Mouse (Mus musculus) heart, embryonic 14.5 days (tissue): ENCODE data around the gene Slfn8. TPM values are rescaled to one million over a fixed set of nuclear protein-coding genes. Genes with fewer than 3 reads are reported as not detected.
"Not testable (repeated sequence)": the region's sequence is repeated elsewhere in the genome, so short reads cannot be mapped to it uniquely, and the experiment has no call there.

ENCODE experiments used
- ATAC-seq: fragments of 200-750 bp; cut with Nextera tagmentation; 2 replicates; pipeline ENCODE4 v1.8.0; 2017; ENCODE audit warnings: low read depth, moderate TSS enrichment; ENCODE audit not compliant: insufficient number of reproducible peaks, insufficient read depth, low FRiP score
- H3K27ac ChIP-seq, 2 experiments: fragments of 200-500 bp in 1 of 2; fragments of 300-500 bp in 1 of 2; sonication (generic) in 1 of 2; replicated peaks in 1 of 2; 2 replicates each; pipeline ENCODE4 v1.5.1; 2012 to 2014; ENCODE audit warnings: low read depth in 2 of 2, low read length in 2 of 2, control low read depth in 1 of 2, mild to moderate bottlenecking in 1 of 2, mixed read lengths in 1 of 2; ENCODE audit not compliant: control insufficient read depth in 1 of 2, insufficient read depth in 1 of 2
- H3K27me3 ChIP-seq: fragments of 300-500 bp; sonication (generic); 2 replicates; pipeline ENCODE4 v1.6.1; 2014; ENCODE audit warnings: mild to moderate bottlenecking, low read length, control low read depth; ENCODE audit not compliant: control insufficient read depth, insufficient read depth
- H3K36me3 ChIP-seq: fragments of 300-500 bp; sonication (generic); 2 replicates; pipeline ENCODE4 v1.6.1; 2014; ENCODE audit warnings: mild to moderate bottlenecking, control low read depth, low read length, mixed read lengths; ENCODE audit not compliant: control insufficient read depth, insufficient read depth
- H3K4me1 ChIP-seq, 2 experiments: fragments of 200-500 bp in 1 of 2; fragments of 300-500 bp in 1 of 2; sonication (generic) in 1 of 2; 2 replicates each; pipeline ENCODE4 v1.6.1; 2012 to 2014; ENCODE audit warnings: low read length in 2 of 2, control low read depth in 1 of 2, mixed read lengths in 1 of 2; ENCODE audit not compliant: control insufficient read depth in 2 of 2, insufficient read depth in 2 of 2
- H3K4me2 ChIP-seq: fragments of 300-500 bp; sonication (generic); 2 replicates; pipeline ENCODE4 v1.6.1; 2014; ENCODE audit warnings: mild to moderate bottlenecking, low read length
- H3K4me3 ChIP-seq, 2 experiments: fragments of 200-500 bp in 1 of 2; fragments of 300-500 bp in 1 of 2; sonication (generic) in 1 of 2; 2 replicates each; pipeline ENCODE4 v1.5.1; 2012 to 2014; ENCODE audit warnings: low read length in 2 of 2, mild to moderate bottlenecking in 2 of 2, control low read depth in 1 of 2, low read depth in 1 of 2, moderate library complexity in 1 of 2; ENCODE audit not compliant: control insufficient read depth in 1 of 2, insufficient read depth in 1 of 2
- H3K9ac ChIP-seq: fragments of 300-500 bp; sonication (generic); 2 replicates; pipeline ENCODE4 v1.6.1; 2014; ENCODE audit warnings: mild to moderate bottlenecking, low read length
- H3K9me3 ChIP-seq: fragments of 300-500 bp; sonication (generic); 2 replicates; pipeline ENCODE4 v1.6.1; 2016; ENCODE audit warnings: low read length, control low read depth; ENCODE audit not compliant: control insufficient read depth
- WGBS: fragments of 180-500 bp; shearing (Covaris S2); extraction: QIAGEN DNeasy Blood & Tissue Kit; methylation state at CpG from one replicate; pipeline ENCODE4 v1.1.7; 2014; 5-methylcytosine and 5-hydroxymethylcytosine counted together
- polyA plus RNA-seq: library from polyadenylated mRNA; unstranded; fragments of >200 nt; fragmentation: Nextera tagmentation; extraction: Ambion mirVana; gene quantifications from 2 replicates; pipeline ENCODE4 v1.2.1, GENCODE M21; 2014

Slfn8 gene
- polyA plus RNA-seq, 1 experiment from 2014 or later: 0.58 TPM

GRCm38 (mm10) chr11:82990612-82991385 is 29.8 kb downstream of the Slfn8 start:
- Histone ChIP-seq H3K9ac (peak overlapping the region; percentile 79), H3K4me1 (peaks cover 5 to 19% of the 10 kb centered on the region in 2 experiments; a peak in 3 of 4 replicates), H3K36me3 (peaks cover 17% of the 10 kb centered on the region), H3K27ac (peak overlapping the region; percentile 87 to 96), H3K4me3 (peak overlapping the region; percentile 57 to 82), H3K4me2 (peak overlapping the region; percentile 90)
- 6% methylated on average over 19 of the region's 19 CpGs for WGBS
- not testable (repeated sequence) for H3K9me3 ChIP-seq, H3K27me3 ChIP-seq
- peak; percentile 74 for ATAC-seq

- Histone ChIP-seq H3K36me3 (peaks cover 27% of the 10 kb centered on the region), H3K27me3 (no peaks in the 10 kb centered on the region), H3K9ac (peak overlapping the region; percentile 79), H3K4me2 (peak overlapping the region; percentile 90), H3K9me3 (no peaks in the 10 kb centered on the region), H3K27ac (no peak overlapping the region), H3K4me1 (peaks cover 5 to 19% of the 10 kb centered on the region in 2 experiments; a peak in 3 of 4 replicates), H3K4me3 (peak overlapping the region; percentile 4 to 16; a peak in 3 of 4 replicates)
- no peak for ATAC-seq
- WGBS: 27% methylated on average over 12 of the region's 12 CpGs
These were observed 31.3 kb downstream of the Slfn8 start for GRCm38 (mm10) chr11:82989357-82989756.

GRCm38 (mm10) chr11:82987621-82988020 is 33.0 kb downstream of the Slfn8 start:
- Histone ChIP-seq H3K4me3 (no peak overlapping the region), H3K36me3 (peaks cover 35% of the 10 kb centered on the region), H3K9me3 (no peaks in the 10 kb centered on the region), H3K27ac (no peak overlapping the region), H3K9ac (no peak overlapping the region), H3K27me3 (no peaks in the 10 kb centered on the region), H3K4me1 (peaks cover 5 to 19% of the 10 kb centered on the region in 2 experiments; a peak in 3 of 4 replicates), H3K4me2 (no peak overlapping the region)
- 87% methylated on average over 6 of the region's 6 CpGs for WGBS
- ATAC-seq: no peak

- no peak overlapping the region for H3K27ac ChIP-seq
- 86% methylated on average over 17 of the region's 17 CpGs for WGBS
- no peak overlapping the region for H3K9ac ChIP-seq
- no peaks in the 10 kb centered on the region for H3K4me1 ChIP-seq
- no peaks in the 10 kb centered on the region for H3K27me3 ChIP-seq
- ATAC-seq: no peak
- H3K4me2 ChIP-seq: no peak overlapping the region
- H3K4me3 ChIP-seq: no peak overlapping the region
- H3K9me3 ChIP-seq: no peaks in the 10 kb centered on the region
- peaks cover 72% of the 10 kb centered on the region for H3K36me3 ChIP-seq
These were observed 37.4 kb downstream of the Slfn8 start for GRCm38 (mm10) chr11:82983193-82983592.

GRCm38 (mm10) chr11:82982409-82982808 is 38.2 kb downstream of the Slfn8 start:
- H3K27ac ChIP-seq, H3K4me2 ChIP-seq, H3K27me3 ChIP-seq, H3K9me3 ChIP-seq, H3K9ac ChIP-seq, H3K4me1 ChIP-seq, ATAC-seq, H3K4me3 ChIP-seq: not testable (repeated sequence)
- peaks cover 67% of the 10 kb centered on the region for H3K36me3 ChIP-seq
- WGBS: 82% methylated on average over 2 of the region's 2 CpGs

- no peak overlapping the region for H3K4me3 ChIP-seq
- WGBS: 39% methylated on average over 5 of the region's 5 CpGs
- no peak for ATAC-seq
- H3K36me3 ChIP-seq: 0 out of 2 replicates have a peak, but pooled peaks cover 5% of the 10 kb centered on the region
- H3K4me2 ChIP-seq: no peak overlapping the region
- H3K4me1 ChIP-seq: peaks cover 8 to 11% of the 10 kb centered on the region in 2 experiments
- no peak overlapping the region for H3K9ac ChIP-seq
- H3K27ac ChIP-seq: 0 out of 4 replicates have a peak overlapping the region, but pooled peaks of 1 of the 2 experiments have one; percentile 17
- no peaks in the 10 kb centered on the region for H3K9me3 ChIP-seq
- H3K27me3 ChIP-seq: no peaks in the 10 kb centered on the region
These were observed 46.7 kb downstream of the Slfn8 start for GRCm38 (mm10) chr11:82973916-82974315.

GRCm38 (mm10) chr11:82971590-82971974 is 49.0 kb downstream of the Slfn8 start:
- ATAC-seq: no peak

More at GRCm38 (mm10) chr11:82971590-82971974, 49.0 kb downstream of the Slfn8 start:
- peaks cover 8 to 11% of the 10 kb centered on the region in 2 experiments for H3K4me1 ChIP-seq
- H3K9ac ChIP-seq: 0 out of 2 replicates have a peak overlapping the region, but pooled peaks have one; percentile 59
- no peaks in the 10 kb centered on the region for H3K36me3 ChIP-seq
- no peaks in the 10 kb centered on the region for H3K27me3 ChIP-seq
- 71% methylated on average over 8 of the region's 11 CpGs for WGBS
- H3K4me3 ChIP-seq: peak overlapping the region in 1 of 2 experiments; percentile 19; a peak in 1 of 4 replicates
- H3K9me3 ChIP-seq: no peaks in the 10 kb centered on the region
- no peak overlapping the region for H3K27ac ChIP-seq
- peak overlapping the region; percentile 60 for H3K4me2 ChIP-seq
